Mouse (Mus musculus): ENCODE results near the gene Scd2. TPM values are rescaled to one million over a fixed set of nuclear protein-coding genes. Genes with fewer than 3 reads are reported as not detected.
"Not testable (repeated sequence)": the region's sequence is repeated elsewhere in the genome, so short reads cannot be mapped to it uniquely, and the experiment has no call there.

Gene Scd2
- polyA plus RNA-seq, 1 experiment from 2014 or later, result 134 TPM

DNA sequence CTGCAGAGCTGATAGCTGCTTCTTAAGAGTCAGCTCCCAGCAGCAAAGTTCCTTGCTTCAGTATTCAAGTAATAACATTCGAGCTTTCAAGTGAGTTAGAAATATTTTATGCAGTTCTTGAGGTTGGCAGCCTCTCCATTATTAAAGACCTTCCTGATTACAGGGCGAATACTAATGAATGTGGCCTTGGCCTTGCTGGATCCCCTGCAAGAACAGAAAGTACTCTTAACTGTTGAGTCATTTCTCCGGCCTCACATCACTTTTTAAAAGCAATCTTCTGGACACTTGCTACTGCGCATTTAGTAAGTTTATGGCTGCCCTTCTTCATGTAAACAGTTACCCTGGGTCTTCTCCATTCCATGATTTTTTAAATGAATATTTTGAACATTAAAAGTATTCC, 27.7 kb downstream of the Scd2 start:
- WGBS, result 76% methylated on average over 4 of the region's 4 CpGs

DNA sequence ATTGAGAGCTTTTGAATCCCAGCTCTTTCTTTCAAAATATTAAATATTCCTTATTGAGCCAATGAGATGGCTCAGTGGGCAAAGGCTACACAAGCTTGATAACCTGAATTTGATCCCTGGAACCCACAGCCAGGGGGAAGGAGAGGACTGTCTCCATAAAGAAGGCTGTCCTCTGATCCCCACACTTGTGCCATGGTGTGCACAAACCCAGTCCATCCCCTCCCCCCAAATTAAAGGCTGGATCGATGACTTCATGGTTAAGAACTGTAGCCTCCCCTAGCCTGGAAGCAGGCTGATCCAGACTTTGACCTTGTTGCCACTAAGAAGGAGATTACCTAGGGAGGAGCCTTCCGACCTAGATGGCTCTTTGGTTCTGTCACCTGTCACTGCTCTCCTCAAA, 28.2 kb downstream of the Scd2 start:
- Histone ChIP-seq H3K27me3 (ENCODE audit: control insufficient read depth, insufficient read depth, low read length) (no peaks in the 10 kb centered on the region), H3K36me3 (ENCODE audit: control insufficient read depth, insufficient read depth) (no peaks in the 10 kb centered on the region; the same call in 1 of the 2 replicates), H3K9me3 (replicated peaks; ENCODE audit: control insufficient read depth, low read length) (peaks cover 4% of the 10 kb centered on the region; the same call in 1 of the 2 replicates), H3K9ac (ENCODE audit: low read length) (no peak overlapping the region), H3K4me3 (ENCODE audit: low read length) (no peak overlapping the region), H3K27ac (ENCODE audit: low read length) (no peak overlapping the region), H3K4me2 (ENCODE audit: low read depth, low read length) (no peak overlapping the region), H3K4me1 (ENCODE audit: control insufficient read depth, insufficient read depth, low read length) (no peaks in the 10 kb centered on the region)
- 43% methylated on average over 2 of the region's 2 CpGs for WGBS
- ATAC-seq (replicated peaks; ENCODE audit: extremely low read depth, insufficient read depth, low FRiP score), result no peak

More for the DNA sequence above, 27.7 kb downstream of the Scd2 start:
- Histone ChIP-seq H3K4me2 (ENCODE audit: low read depth, low read length) (no peak overlapping the region), H3K27ac (ENCODE audit: low read length) (no peak overlapping the region), H3K36me3 (ENCODE audit: control insufficient read depth, insufficient read depth) (no peaks in the 10 kb centered on the region; the same call in 1 of the 2 replicates), H3K4me1 (ENCODE audit: control insufficient read depth, insufficient read depth, low read length) (no peaks in the 10 kb centered on the region), H3K9me3 (replicated peaks; ENCODE audit: control insufficient read depth, low read length) (peaks cover 4% of the 10 kb centered on the region; the same call in 1 of the 2 replicates), H3K27me3 (ENCODE audit: control insufficient read depth, insufficient read depth, low read length) (no peaks in the 10 kb centered on the region), H3K9ac (ENCODE audit: low read length) (no peak overlapping the region), H3K4me3 (ENCODE audit: low read length) (no peak overlapping the region)
- no peak for ATAC-seq (replicated peaks; ENCODE audit: extremely low read depth, insufficient read depth, low FRiP score)

DNA sequence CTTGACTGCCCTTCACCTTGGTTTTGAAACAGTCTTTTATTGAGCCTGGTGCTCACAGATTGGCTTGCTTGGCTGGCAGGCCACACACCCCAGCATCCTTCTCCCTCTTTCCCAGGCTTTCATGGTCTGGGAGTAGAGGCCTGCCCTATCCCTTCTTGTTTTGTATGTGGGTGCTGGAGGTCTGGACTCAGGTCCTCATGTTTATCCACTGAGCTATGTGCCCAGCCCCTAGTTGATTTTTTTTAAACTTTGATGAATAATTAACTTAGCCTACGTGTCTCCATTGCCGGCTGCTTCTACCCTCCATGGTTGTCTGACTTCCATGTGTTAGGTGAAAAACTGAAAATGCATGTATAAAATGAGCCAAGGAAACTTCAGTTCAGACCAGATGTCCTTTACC, 36.1 kb downstream of the Scd2 start:
- no peak overlapping the region for H3K4me3 ChIP-seq (ENCODE audit: low read length)
- H3K27ac ChIP-seq (ENCODE audit: low read length), result no peak overlapping the region
- no peaks in the 10 kb centered on the region for H3K27me3 ChIP-seq (ENCODE audit: control insufficient read depth, insufficient read depth, low read length)
- 87% methylated on average over 2 of the region's 2 CpGs for WGBS
- no peak overlapping the region for H3K9ac ChIP-seq (ENCODE audit: low read length)
- H3K36me3 ChIP-seq (ENCODE audit: control insufficient read depth, insufficient read depth), result no peaks in the 10 kb centered on the region; the same call in 1 of the 2 replicates
- H3K4me1 ChIP-seq (ENCODE audit: control insufficient read depth, insufficient read depth, low read length), result peaks cover 22% of the 10 kb centered on the region
- no peak for ATAC-seq (replicated peaks; ENCODE audit: extremely low read depth, insufficient read depth, low FRiP score)
- H3K9me3 ChIP-seq (replicated peaks; ENCODE audit: control insufficient read depth, low read length), result no peaks in the 10 kb centered on the region; the same call in 1 of the 2 replicates
- H3K4me2 ChIP-seq (ENCODE audit: low read depth, low read length), result no peak overlapping the region

DNA sequence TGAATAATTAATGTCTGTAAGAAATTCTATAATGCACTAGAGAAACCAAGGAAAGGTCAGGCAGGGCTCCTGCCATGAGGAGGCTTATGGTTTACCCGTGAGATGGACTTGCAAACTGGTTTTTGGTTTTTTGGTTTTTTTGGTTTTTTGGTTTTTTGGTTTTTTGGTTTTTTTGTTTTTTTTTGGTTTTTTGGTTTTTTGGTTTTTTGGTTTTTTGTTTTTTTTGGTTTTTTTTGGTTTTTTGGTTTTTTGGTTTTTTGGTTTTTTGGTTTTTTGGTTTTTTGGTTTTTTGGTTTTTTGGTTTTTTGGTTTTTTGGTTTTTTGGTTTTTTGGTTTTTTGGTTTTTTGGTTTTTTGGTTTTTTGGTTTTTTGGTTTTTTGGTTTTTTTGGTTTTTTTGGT, 37.7 kb downstream of the Scd2 start:
- H3K9ac ChIP-seq (ENCODE audit: low read length); H3K27me3 ChIP-seq (ENCODE audit: control insufficient read depth, insufficient read depth, low read length); H3K27ac ChIP-seq (ENCODE audit: low read length); ATAC-seq (replicated peaks; ENCODE audit: extremely low read depth, insufficient read depth, low FRiP score); H3K4me3 ChIP-seq (ENCODE audit: low read length); H3K36me3 ChIP-seq (ENCODE audit: control insufficient read depth, insufficient read depth); H3K9me3 ChIP-seq (replicated peaks; ENCODE audit: control insufficient read depth, low read length); H3K4me2 ChIP-seq (ENCODE audit: low read depth, low read length): not testable (repeated sequence)
- WGBS, result 93% methylated on average over 1 of the region's 1 CpGs
- peaks cover 32% of the 10 kb centered on the region for H3K4me1 ChIP-seq (ENCODE audit: control insufficient read depth, insufficient read depth, low read length)

DNA sequence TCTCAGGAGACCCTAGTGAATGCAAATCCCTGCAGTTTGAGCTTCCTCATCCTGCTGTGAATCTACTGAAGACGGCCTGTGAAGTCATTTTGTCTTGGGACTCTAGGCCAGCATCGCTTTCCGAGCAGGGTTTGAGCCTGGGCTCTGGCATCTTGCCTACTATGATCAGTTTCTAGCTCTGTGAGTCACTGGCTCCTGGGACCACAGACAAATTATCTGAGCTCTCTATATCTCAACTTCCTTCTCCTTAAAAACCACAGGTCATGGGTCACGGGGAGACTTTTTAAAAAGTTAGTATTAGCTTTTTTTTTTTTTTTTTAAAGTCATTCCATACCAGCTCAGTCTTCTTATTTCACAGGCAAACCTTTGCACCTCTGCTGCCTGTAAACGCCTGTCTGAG, 38.4 kb downstream of the Scd2 start:
- no peak overlapping the region for H3K4me2 ChIP-seq (ENCODE audit: low read depth, low read length)
- H3K27ac ChIP-seq (ENCODE audit: low read length), result no peak overlapping the region
- no peaks in the 10 kb centered on the region for H3K36me3 ChIP-seq (ENCODE audit: control insufficient read depth, insufficient read depth)
- H3K9me3 ChIP-seq (replicated peaks; ENCODE audit: control insufficient read depth, low read length), result no peaks in the 10 kb centered on the region
- H3K4me3 ChIP-seq (ENCODE audit: low read length), result no peak overlapping the region
- H3K4me1 ChIP-seq (ENCODE audit: control insufficient read depth, insufficient read depth, low read length), result peaks cover 32% of the 10 kb centered on the region
- H3K9ac ChIP-seq (ENCODE audit: low read length), result no peak overlapping the region
- H3K27me3 ChIP-seq (ENCODE audit: control insufficient read depth, insufficient read depth, low read length), result no peaks in the 10 kb centered on the region
- 65% methylated on average over 5 of the region's 5 CpGs for WGBS
- no peak for ATAC-seq (replicated peaks; ENCODE audit: extremely low read depth, insufficient read depth, low FRiP score)

DNA sequence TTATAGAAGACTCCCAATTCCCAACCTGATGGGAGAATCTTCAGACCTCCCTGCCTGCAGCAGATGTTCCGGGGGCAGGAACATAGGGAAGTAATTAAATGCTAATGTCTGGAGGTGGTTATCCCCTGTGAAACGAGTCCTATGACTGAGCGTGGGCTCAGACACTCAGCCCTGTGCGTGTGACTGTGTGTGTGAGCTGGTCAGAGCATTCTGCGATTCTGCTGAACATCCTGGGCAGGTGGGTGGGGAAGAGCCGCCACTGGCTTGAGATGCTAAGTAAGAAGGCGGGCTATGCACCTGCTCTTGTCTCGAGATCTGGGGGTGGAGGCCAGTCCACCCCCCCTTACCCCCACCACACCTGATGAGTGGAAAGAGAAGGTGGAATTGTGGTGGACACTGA, 38.9 kb downstream of the Scd2 start:
- no peak overlapping the region; the same call in 1 of the 2 replicates for H3K4me2 ChIP-seq (ENCODE audit: low read depth, low read length)
- H3K27ac ChIP-seq (ENCODE audit: low read length), result peak overlapping the region; percentile 90
- no peaks in the 10 kb centered on the region for H3K9me3 ChIP-seq (replicated peaks; ENCODE audit: control insufficient read depth, low read length)
- H3K4me1 ChIP-seq (ENCODE audit: control insufficient read depth, insufficient read depth, low read length), result peaks cover 32% of the 10 kb centered on the region
- ATAC-seq (replicated peaks; ENCODE audit: extremely low read depth, insufficient read depth, low FRiP score), result no peak
- no peak overlapping the region for H3K9ac ChIP-seq (ENCODE audit: low read length)
- no peaks in the 10 kb centered on the region for H3K27me3 ChIP-seq (ENCODE audit: control insufficient read depth, insufficient read depth, low read length)
- H3K36me3 ChIP-seq (ENCODE audit: control insufficient read depth, insufficient read depth), result no peaks in the 10 kb centered on the region
- H3K4me3 ChIP-seq (ENCODE audit: low read length), result no peak overlapping the region
- 69% methylated on average over 8 of the region's 8 CpGs for WGBS

DNA sequence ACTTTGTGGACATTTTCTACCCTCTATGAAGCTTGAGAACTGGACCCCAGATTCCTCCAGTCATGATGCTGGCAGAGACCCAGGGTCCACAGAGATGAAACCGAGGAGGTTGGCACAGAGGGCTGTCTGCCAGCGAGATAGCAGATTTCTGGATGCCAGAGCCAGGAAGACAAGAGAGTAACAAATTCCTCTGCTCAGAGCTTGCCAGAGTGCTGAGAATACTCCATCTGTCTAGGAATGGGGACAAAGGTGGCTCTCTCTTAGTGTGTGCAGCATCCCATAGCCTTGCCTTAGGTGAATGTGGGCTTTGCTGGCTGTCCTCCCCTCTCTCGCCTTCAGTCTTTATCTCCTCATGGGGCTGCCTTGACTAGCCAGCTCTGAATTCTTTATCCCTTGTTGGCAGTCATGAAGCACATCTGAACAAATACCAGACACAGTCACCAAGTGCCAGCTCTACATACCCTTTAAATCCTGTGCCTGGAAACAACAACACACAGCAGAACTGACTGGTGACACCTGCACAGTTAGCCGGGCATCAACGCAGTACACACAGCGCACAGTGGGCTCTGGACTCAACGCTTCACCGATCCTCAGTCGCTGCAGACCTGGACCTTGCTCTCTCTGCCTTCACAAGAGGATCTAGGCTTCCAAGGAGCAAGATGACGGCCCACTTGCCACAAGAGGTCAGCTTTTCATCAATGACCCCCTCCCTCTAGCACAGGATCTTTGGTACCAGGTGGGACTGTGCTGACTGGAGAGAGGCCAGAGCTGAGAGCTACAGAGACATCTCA, 39.6 kb downstream of the Scd2 start, which contains the start of gene Scd4:
Scd4 (plus strand) TSS at position 260 of the 791 bp plus-strand sequence.
- Histone ChIP-seq H3K4me3 (ENCODE audit: low read length) (no peak within 1 kb of the TSS; the same call in 1 of the 2 replicates), H3K4me1 (ENCODE audit: control insufficient read depth, insufficient read depth, low read length) (peaks cover 32% of the 10 kb centered on the region), H3K27me3 (ENCODE audit: control insufficient read depth, insufficient read depth, low read length) (no peaks in the 10 kb centered on the region), H3K9me3 (replicated peaks; ENCODE audit: control insufficient read depth, low read length) (no peaks in the 10 kb centered on the region), H3K27ac (ENCODE audit: low read length) (peak within 1 kb of the TSS; percentile 90), H3K36me3 (ENCODE audit: control insufficient read depth, insufficient read depth) (no peaks in the 10 kb centered on the region), H3K9ac (ENCODE audit: low read length) (0 out of 2 replicates have a peak within 1 kb of the TSS, but pooled peaks have one; percentile 32), H3K4me2 (ENCODE audit: low read depth, low read length) (peak within 1 kb of the TSS; percentile 49)
- WGBS, result 47% methylated on average over 10 of the region's 10 CpGs
- ATAC-seq (replicated peaks; ENCODE audit: extremely low read depth, insufficient read depth, low FRiP score), result peak; percentile 80

DNA sequence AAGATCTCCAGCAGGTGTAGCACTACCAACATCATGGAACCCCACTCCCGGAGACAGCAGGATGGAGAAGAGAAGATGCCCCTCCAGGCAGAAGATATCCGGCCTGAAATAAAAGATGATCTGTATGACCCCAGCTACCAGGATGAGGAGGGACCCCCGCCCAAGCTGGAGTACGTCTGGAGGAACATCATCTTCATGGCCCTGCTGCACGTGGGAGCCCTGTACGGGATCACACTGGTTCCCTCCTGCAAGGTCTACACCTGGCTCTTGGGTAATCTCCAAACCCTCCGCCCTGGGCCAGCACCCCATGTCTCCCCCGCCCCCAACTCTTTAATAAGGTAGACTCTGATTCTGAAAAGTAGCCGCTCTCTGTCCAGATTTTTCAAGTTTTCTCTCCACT, 40.5 kb downstream of the Scd2 start:
- WGBS, result 89% methylated on average over 9 of the region's 9 CpGs
- H3K27me3 ChIP-seq (ENCODE audit: control insufficient read depth, insufficient read depth, low read length), result no peaks in the 10 kb centered on the region
- H3K36me3 ChIP-seq (ENCODE audit: control insufficient read depth, insufficient read depth), result no peaks in the 10 kb centered on the region
- no peak overlapping the region for H3K9ac ChIP-seq (ENCODE audit: low read length)
- H3K4me3 ChIP-seq (ENCODE audit: low read length), result no peak overlapping the region
- peaks cover 32% of the 10 kb centered on the region for H3K4me1 ChIP-seq (ENCODE audit: control insufficient read depth, insufficient read depth, low read length)
- no peak overlapping the region for H3K4me2 ChIP-seq (ENCODE audit: low read depth, low read length)
- ATAC-seq (replicated peaks; ENCODE audit: extremely low read depth, insufficient read depth, low FRiP score), result no peak
- no peak overlapping the region for H3K27ac ChIP-seq (ENCODE audit: low read length)
- H3K9me3 ChIP-seq (replicated peaks; ENCODE audit: control insufficient read depth, low read length), result no peaks in the 10 kb centered on the region

DNA sequence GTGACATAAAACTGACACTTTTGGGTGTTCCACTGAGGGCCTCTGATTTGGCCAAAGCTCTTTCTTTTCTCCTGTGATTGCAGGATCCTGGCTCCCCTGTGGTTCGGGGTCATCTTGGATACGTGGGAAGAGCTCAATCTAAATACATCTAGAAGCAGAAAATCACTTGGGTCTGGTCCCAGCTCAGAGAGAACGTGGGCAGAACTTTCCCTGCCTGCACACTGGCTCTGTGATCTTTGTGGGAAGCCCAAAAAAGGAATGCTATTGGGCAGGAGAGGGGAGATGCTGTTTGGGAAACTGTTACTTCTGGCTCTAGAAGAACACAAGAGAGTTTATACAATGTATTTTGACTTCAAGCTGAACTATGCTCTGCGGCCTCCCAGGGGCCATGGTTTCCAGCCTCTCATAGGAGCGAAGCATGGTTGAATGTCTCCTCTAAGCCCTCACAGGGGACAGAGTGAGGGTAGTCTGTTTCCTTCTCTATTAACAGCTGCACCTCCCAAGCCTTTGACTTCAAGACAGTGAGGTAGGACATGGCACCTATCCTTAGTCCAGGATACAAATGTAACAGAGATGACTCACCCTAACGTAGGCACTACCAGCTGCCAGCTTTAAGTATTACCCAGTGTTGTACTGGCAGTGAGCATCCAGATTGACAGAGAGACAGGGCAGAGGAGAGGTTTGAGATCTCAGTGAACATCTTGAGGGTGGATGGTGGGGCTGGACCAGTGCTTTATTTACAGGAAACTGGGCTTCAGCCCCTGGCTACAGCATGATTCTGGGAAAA, 42.6 kb downstream of the Scd2 start:
- no peak overlapping the region for H3K9ac ChIP-seq (ENCODE audit: low read length)
- WGBS, result 77% methylated on average over 6 of the region's 6 CpGs
- H3K9me3 ChIP-seq (replicated peaks; ENCODE audit: control insufficient read depth, low read length), result no peaks in the 10 kb centered on the region
- peaks cover 32% of the 10 kb centered on the region for H3K4me1 ChIP-seq (ENCODE audit: control insufficient read depth, insufficient read depth, low read length)
- H3K27ac ChIP-seq (ENCODE audit: low read length), result no peak overlapping the region
- H3K36me3 ChIP-seq (ENCODE audit: control insufficient read depth, insufficient read depth), result no peaks in the 10 kb centered on the region
- no peak overlapping the region for H3K4me3 ChIP-seq (ENCODE audit: low read length)
- H3K27me3 ChIP-seq (ENCODE audit: control insufficient read depth, insufficient read depth, low read length), result no peaks in the 10 kb centered on the region
- ATAC-seq (replicated peaks; ENCODE audit: extremely low read depth, insufficient read depth, low FRiP score), result no peak
- no peak overlapping the region for H3K4me2 ChIP-seq (ENCODE audit: low read depth, low read length)

Measured in heart, embryonic 16.5 days (tissue).